Mouse (Mus musculus) liver, embryonic 12.5 days (tissue): ENCODE results near the gene Gja1. TPM values are rescaled to one million over a fixed set of nuclear protein-coding genes. Genes with fewer than 3 reads are reported as not detected.

ENCODE experiments used
- ATAC-seq: fragments of 200-750 bp; cut with Nextera tagmentation; 2 replicates; pipeline ENCODE4 v1.8.0; 2017; ENCODE audit warnings: moderate number of reproducible peaks, mild to moderate bottlenecking, moderate library complexity
- H3K27ac ChIP-seq: fragments of 300-500 bp; sonication (generic); 2 replicates; pipeline ENCODE4 v1.5.1; 2016; ENCODE audit warnings: mild to moderate bottlenecking
- H3K27me3 ChIP-seq: fragments of 300-500 bp; sonication (generic); replicated peaks from 2 replicates; pipeline ENCODE4 v1.6.1; 2016; ENCODE audit warnings: mild to moderate bottlenecking, moderate library complexity
- H3K36me3 ChIP-seq: fragments of 300-500 bp; sonication (generic); 2 replicates; pipeline ENCODE4 v1.6.1; 2016; ENCODE audit warnings: mild to moderate bottlenecking, moderate library complexity
- H3K4me1 ChIP-seq: fragments of 300-500 bp; sonication (generic); 2 replicates; pipeline ENCODE4 v1.6.1; 2016
- H3K4me2 ChIP-seq: fragments of 300-500 bp; sonication (generic); 2 replicates; pipeline ENCODE4 v1.6.1; 2016; ENCODE audit warnings: mild to moderate bottlenecking, moderate library complexity
- H3K4me3 ChIP-seq: fragments of 300-500 bp; sonication (generic); 2 replicates; pipeline ENCODE4 v1.5.1; 2016; ENCODE audit warnings: mild to moderate bottlenecking, moderate library complexity
- H3K9ac ChIP-seq: fragments of 300-500 bp; sonication (generic); 2 replicates; pipeline ENCODE4 v1.6.1; 2016; ENCODE audit warnings: mild to moderate bottlenecking, moderate library complexity
- H3K9me3 ChIP-seq: fragments of 300-500 bp; sonication (generic); replicated peaks from 2 replicates; pipeline ENCODE4 v1.6.1; 2016; ENCODE audit warnings: mild to moderate bottlenecking, moderate library complexity
- WGBS: fragments of 180-500 bp; shearing (Covaris S2); methylation state at CpG from one replicate; pipeline ENCODE4 v1.1.7; 2016; ENCODE audit not compliant: insufficient replicate concordance; 5-methylcytosine and 5-hydroxymethylcytosine counted together
- polyA plus RNA-seq: library from polyadenylated mRNA; unstranded; fragments of >200 nt; fragmentation: Nextera tagmentation; extraction: Ambion mirVana; gene quantifications from 2 replicates; pipeline ENCODE4 v1.2.1, GENCODE M21; 2016

Gene Gja1
- polyA plus RNA-seq, result 11.6 and 13.3 TPM in 2 replicates

DNA sequence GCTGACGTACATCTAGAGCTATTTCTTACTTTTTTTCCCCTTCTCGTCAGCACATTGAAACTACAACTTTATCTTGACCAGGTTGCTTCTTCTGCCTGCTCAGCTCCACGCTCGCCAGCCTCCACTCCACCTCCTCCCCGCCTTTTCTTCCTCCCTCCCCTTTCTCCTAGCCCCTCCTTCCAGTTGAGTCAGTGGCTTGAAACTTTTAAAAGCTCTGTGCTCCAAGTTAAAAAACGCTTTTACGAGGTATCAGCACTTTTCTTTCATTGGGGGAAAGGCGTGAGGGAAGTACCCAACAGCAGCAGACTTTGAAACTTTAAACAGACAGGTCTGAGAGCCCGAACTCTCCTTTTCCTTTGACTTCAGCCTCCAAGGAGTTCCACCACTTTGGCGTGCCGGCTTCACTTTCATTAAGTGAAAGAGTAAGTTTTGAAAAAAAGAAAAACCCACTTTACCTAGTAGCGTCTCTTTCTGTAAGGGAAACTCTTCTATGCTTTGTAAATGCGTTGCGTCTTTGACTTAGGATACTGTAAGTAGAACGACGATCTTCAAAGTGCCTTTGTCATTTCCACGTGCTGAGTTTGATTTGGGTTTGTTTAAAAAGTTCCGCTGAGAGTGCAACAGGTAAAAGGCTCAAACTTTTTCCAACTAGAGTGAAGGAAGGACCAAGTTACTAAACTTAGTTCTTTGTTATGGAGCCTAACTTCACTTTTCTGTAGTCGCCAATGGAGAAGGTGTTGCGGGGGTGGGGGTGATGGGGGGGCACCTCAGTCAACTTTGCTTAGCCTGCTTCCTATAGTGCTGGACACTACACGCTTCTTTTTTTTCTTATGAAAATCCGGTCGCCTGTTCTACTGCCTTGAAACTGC lies at the start of gene Gja1:
Gene Gja1 (plus strand): TSS at position 234 of the 869 bp plus-strand sequence.
- H3K9me3 ChIP-seq, result no peaks in the 10 kb centered on the region
- WGBS, result under 1% methylated on average over 23 of the region's 23 CpGs

DNA sequence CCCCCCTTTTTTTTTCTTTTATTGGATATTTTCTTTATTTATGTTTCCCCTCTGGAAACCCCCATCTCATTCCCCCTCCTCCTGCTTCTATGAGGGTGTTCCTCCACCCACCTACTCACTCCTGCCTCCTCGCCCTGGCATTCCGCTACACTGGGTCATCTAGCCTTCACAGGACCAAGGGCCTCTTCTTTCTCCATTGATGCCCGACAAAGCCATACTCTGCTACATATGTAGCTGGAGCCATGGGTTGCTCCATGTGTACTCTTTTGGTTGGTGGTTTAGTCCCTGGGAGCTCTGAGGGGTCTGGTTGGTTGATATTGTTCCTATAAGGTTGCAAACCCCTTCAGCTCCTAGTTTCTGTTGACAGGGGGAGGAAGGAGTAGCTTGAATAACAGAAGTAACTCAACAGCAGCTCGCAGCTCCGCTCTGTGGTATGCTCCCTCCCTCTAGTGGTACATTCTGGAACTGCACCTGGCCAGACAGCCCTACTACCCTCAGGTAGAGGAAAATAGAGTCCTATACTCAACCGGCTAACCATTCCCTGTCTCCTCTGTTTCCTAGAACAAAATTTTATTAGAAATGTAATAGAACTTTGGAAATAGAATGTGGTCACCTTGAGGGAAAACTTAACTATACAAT lies 38.2 kb upstream of the Gja1 start:
- Histone ChIP-seq H3K4me1 (no peaks in the 10 kb centered on the region), H3K36me3 (no peaks in the 10 kb centered on the region), H3K9me3 (no peaks in the 10 kb centered on the region), H3K4me3 (no peak overlapping the region), H3K4me2 (no peak overlapping the region), H3K9ac (no peak overlapping the region), H3K27me3 (no peaks in the 10 kb centered on the region), H3K27ac (no peak overlapping the region)
- peak; percentile 49; the same call in 1 of the 2 replicates for ATAC-seq
- WGBS, result 56% methylated on average over 6 of the region's 6 CpGs

More for the DNA sequence above, at the start of gene Gja1:
- peak; percentile 62; the same call in 1 of the 2 replicates for ATAC-seq
- H3K4me1 ChIP-seq, result peaks cover 14% of the 10 kb centered on the region; the same call in 1 of the 2 replicates
- peaks cover 30% of the 10 kb centered on the region for H3K27me3 ChIP-seq
- peak within 1 kb of the TSS; percentile 57 for H3K4me3 ChIP-seq
- H3K4me2 ChIP-seq, result peak within 1 kb of the TSS; percentile 72
- peak within 1 kb of the TSS; percentile 52 for H3K9ac ChIP-seq
- no peaks in the 10 kb centered on the region for H3K36me3 ChIP-seq
- no peak within 1 kb of the TSS for H3K27ac ChIP-seq

DNA sequence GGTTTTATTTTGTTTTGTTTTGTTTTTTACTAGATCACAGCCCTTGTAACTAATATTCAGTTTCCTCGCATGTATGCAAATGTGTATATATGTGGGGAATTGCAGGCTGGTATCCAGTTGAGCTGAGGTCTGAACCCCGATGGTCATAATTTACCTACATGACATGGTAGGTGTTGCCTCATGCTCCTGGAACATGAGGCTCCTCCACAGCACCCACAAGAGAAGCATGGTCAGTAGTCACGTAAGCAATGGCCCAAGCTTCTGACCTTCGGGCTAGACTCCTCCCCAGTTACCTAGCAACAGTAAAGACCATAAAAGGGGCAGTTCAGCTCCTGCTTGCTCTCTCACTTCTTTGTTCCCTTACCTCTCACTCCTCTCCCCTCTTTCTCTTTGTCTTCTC lies 16.7 kb upstream of the Gja1 start:
- H3K4me2 ChIP-seq, result no peak overlapping the region

DNA sequence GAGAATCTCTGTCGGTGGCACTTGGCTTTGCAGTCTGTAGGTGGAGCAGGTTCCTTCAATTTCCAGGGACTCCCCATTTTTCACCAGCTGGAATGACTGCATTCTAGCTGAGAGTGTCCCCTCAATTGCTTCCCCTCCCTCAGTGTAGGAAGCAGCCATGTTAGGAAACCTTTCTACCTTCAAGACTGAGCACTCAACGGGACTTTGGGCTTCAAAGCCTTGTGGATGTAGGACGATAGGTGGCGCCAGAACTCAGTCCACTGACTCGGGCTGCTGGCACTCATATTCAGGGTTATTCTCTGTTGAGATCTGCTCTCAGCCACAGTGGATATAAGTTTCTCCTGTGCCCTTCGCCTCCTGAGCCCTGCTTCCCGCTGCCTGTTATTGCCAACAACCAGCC lies 8.1 kb upstream of the Gja1 start:
- no peak for ATAC-seq
- 15% methylated on average over 7 of the region's 7 CpGs for WGBS
- H3K27me3 ChIP-seq, result no peaks in the 10 kb centered on the region

More for the DNA sequence above, 16.7 kb upstream of the Gja1 start:
- ATAC-seq, result no peak
- H3K36me3 ChIP-seq, result no peaks in the 10 kb centered on the region
- H3K9me3 ChIP-seq, result no peaks in the 10 kb centered on the region
- no peaks in the 10 kb centered on the region for H3K4me1 ChIP-seq
- no peak overlapping the region for H3K4me3 ChIP-seq
- no peaks in the 10 kb centered on the region for H3K27me3 ChIP-seq
- WGBS, result 59% methylated on average over 4 of the region's 4 CpGs
- no peak overlapping the region for H3K27ac ChIP-seq
- H3K9ac ChIP-seq, result no peak overlapping the region

DNA sequence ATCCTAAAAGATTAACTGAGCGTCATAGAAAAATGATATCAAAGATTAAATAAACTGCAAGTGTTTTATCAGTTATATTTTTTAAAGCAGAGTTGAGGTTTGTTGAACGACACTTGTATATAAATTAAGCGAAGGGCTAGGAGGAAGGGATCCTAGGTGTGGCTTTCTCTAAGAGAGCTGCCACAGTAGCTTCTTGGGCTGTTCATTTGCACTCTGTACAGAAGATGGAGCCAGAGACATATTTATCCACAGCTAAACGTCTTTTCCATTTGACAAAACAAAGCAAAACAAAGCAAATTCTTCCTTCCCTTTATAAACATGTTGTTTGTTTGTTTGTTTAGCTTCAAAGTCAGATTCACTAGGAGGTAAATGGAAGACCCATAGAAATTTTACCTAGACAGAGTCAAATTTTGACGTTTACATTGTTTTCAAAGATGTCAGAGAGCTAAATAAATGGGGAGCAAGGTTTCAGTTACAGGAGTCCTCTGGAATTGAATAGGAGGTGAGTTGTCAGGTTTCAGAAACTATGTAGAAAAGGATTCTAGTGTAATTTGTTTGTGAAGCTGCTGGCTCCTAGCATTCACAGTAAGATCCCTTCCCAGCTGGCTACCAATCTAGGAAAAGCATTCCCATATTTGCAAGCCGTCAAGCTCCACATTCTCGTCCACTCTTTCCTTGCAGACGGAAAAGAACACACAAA lies 4.0 kb upstream of the Gja1 start:
- 34% methylated on average over 8 of the region's 8 CpGs for WGBS
- Histone ChIP-seq H3K9me3 (no peaks in the 10 kb centered on the region), H3K4me2 (no peak overlapping the region), H3K27ac (no peak overlapping the region), H3K36me3 (no peaks in the 10 kb centered on the region), H3K9ac (no peak overlapping the region), H3K27me3 (peaks cover 11% of the 10 kb centered on the region), H3K4me3 (no peak overlapping the region), H3K4me1 (0 out of 2 replicates have a peak, but pooled peaks cover 11% of the 10 kb centered on the region)
- ATAC-seq, result no peak

More for the DNA sequence above, 8.1 kb upstream of the Gja1 start:
- no peak overlapping the region for H3K9ac ChIP-seq
- no peak overlapping the region for H3K4me2 ChIP-seq
- no peak overlapping the region for H3K27ac ChIP-seq
- H3K9me3 ChIP-seq, result no peaks in the 10 kb centered on the region
- no peaks in the 10 kb centered on the region for H3K4me1 ChIP-seq
- no peak overlapping the region for H3K4me3 ChIP-seq
- no peaks in the 10 kb centered on the region for H3K36me3 ChIP-seq

DNA sequence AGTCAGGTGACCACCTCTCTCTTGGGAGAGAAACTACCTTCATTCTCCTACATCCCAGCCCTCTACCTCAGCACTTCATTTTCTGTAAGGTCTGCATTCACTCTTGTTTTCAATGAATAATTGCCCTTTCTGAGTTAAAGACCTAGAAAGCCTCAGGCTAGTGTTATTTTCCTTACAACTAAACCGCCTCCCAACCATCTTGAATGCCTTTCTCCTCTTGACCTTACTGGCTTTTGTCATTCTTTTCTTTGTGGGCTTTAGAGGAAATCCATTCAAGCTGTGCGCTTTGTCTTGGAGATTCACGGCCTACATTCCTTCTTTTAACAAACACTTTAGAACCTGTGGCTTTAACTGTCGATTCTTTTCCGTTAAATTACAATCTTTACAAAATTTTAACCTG lies 3.0 kb upstream of the Gja1 start:
- H3K27ac ChIP-seq, result no peak overlapping the region
- H3K27me3 ChIP-seq, result peaks cover 20% of the 10 kb centered on the region
- no peak overlapping the region for H3K4me3 ChIP-seq
- no peaks in the 10 kb centered on the region for H3K36me3 ChIP-seq
- peaks cover 14% of the 10 kb centered on the region; the same call in 1 of the 2 replicates for H3K4me1 ChIP-seq
- no peak for ATAC-seq
- WGBS, result 54% methylated on average over 5 of the region's 5 CpGs
- H3K9me3 ChIP-seq, result no peaks in the 10 kb centered on the region
- H3K9ac ChIP-seq, result no peak overlapping the region
- no peak overlapping the region for H3K4me2 ChIP-seq

DNA sequence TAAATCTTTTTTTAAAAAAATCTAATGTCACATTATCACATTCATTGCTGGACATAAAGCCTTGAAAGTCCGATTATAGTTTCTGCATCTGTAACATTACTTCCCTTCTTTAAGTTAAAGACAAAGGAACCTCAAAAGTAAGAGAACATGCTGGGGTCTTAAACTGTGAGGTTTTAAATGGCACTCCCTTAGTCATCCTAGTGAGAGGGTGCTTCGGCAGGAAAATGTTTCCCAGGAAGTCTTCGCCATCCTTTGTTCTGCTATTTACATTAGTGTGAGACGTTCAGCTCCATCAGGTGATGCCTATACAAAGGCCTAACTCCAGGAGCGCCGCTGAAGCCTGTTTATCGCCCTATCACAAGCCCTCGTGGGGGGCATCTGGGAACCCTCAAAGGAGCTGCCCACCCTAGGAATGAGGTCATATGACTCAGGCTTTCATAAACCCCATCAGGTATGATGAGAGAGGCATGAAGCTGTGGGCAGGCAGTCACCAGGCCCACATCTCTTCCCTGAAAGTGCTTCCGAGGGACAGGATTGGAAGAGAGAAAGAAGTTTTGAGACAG lies 1.1 kb upstream of the Gja1 start:
- WGBS, result 49% methylated on average over 9 of the region's 9 CpGs
- ATAC-seq, result no peak
- Histone ChIP-seq H3K9me3 (no peaks in the 10 kb centered on the region), H3K4me3 (no peak overlapping the region), H3K27me3 (peaks cover 30% of the 10 kb centered on the region), H3K4me1 (peaks cover 14% of the 10 kb centered on the region; the same call in 1 of the 2 replicates), H3K4me2 (no peak overlapping the region), H3K9ac (no peak overlapping the region), H3K27ac (no peak overlapping the region), H3K36me3 (no peaks in the 10 kb centered on the region)

DNA sequence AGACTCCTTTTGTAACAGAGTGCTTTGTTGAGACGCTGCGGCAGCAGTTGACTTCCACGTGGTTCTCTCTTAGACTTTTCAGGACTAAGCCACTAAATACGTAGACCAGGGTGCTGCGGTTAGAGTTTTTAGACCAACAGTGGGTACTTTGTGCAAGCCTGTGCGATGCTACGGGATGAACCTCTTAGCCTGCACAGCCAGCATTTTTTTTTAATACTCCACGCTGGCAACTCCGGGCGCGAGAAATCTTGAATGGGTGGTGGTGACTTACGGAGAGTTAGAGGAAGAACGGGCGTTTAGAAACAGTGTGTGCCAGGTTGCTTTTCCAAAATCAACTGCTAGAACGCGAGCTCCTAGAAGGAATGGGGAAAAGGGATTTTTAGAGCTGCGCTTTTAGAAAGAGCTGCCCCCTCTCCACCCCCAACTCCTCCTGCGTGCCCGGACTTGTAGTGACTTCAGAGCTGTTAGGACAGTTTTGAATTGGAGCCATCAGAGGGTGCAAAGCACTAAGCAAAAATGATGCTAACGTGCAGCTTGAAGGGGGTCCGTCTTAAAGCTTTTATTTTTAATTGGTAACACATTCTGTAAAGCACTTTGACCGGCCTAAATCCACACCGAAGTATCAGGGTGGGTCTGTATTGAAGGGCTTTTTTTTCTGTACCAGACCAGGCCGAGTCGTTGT lies 977 bp downstream of the Gja1 start:
- ATAC-seq, result 0 out of 2 replicates have a peak, but pooled peaks have one; percentile 13
- no peak overlapping the region for H3K27ac ChIP-seq
- H3K36me3 ChIP-seq, result no peaks in the 10 kb centered on the region
- peak overlapping the region; percentile 72 for H3K4me2 ChIP-seq
- H3K27me3 ChIP-seq, result peaks cover 30% of the 10 kb centered on the region
- no peaks in the 10 kb centered on the region for H3K9me3 ChIP-seq
- peak overlapping the region; percentile 52 for H3K9ac ChIP-seq
- WGBS, result under 1% methylated on average over 25 of the region's 25 CpGs
- peaks cover 14% of the 10 kb centered on the region; the same call in 1 of the 2 replicates for H3K4me1 ChIP-seq
- peak overlapping the region; percentile 57 for H3K4me3 ChIP-seq

DNA sequence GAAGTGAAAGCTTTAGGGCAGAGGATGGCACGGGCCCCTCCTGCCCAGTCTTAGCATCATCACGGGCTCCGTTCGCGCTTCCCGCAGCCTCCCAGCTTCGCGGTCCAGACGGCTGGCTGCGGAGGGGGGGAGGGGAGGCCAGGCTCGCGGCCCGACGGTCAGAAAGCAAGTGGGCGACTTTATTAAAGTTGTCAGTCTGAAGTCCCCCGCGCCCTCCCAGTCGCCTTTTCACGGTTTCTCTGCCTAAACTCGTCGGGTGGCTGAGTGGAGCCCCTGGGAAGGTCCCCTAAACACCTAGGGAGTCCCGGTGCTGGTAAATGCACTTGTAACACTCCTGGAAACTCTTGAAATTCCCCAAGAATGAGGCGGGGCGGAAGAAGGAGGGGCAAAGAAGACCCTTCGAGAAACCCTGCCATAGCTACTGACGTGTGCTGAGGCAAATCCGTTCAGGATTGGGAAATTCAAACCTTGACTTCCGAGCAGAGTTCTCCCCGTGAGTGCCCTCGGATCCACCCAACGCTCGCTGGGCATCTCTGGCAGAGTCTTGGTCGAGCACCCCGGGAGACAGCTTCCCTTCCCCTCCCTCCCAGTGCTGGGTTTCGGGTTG lies 1.6 kb downstream of the Gja1 start:
- WGBS, result under 1% methylated on average over 35 of the region's 35 CpGs
- no peak overlapping the region for H3K27ac ChIP-seq

DNA sequence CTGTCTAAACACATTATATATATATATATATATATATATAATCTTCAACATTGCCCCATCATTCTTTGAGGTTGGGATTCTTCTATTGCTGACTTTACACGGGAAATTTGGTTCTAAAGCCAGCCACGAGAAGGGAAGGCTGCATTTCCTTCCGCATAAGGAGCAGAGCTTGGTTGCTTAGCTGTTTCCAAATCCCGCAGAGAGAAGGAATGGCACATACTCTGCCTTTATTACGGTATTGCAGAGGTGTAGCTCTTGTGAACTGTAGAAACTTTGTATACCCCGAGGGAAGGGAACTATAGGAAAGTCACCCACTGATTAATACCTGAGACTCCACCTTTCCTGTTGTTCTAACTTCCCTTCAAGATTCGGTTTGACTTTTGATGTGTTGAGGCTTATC lies 2.6 kb downstream of the Gja1 start:
- H3K9me3 ChIP-seq, result no peaks in the 10 kb centered on the region
- H3K27me3 ChIP-seq, result peaks cover 26% of the 10 kb centered on the region
- no peak for ATAC-seq
- WGBS, result 16% methylated on average over 7 of the region's 7 CpGs
- no peak overlapping the region for H3K4me3 ChIP-seq
- H3K4me2 ChIP-seq, result peak overlapping the region; percentile 72
- H3K4me1 ChIP-seq, result peaks cover 14% of the 10 kb centered on the region; the same call in 1 of the 2 replicates
- no peak overlapping the region for H3K27ac ChIP-seq
- H3K36me3 ChIP-seq, result no peaks in the 10 kb centered on the region
- H3K9ac ChIP-seq, result no peak overlapping the region

More for the DNA sequence above, 1.6 kb downstream of the Gja1 start:
- H3K4me3 ChIP-seq, result peak overlapping the region; percentile 57
- H3K9me3 ChIP-seq, result no peaks in the 10 kb centered on the region
- H3K36me3 ChIP-seq, result no peaks in the 10 kb centered on the region
- peaks cover 14% of the 10 kb centered on the region; the same call in 1 of the 2 replicates for H3K4me1 ChIP-seq
- peak overlapping the region; percentile 72 for H3K4me2 ChIP-seq
- peak; percentile 58; the same call in 1 of the 2 replicates for ATAC-seq
- H3K9ac ChIP-seq, result peak overlapping the region; percentile 52
- H3K27me3 ChIP-seq, result peaks cover 30% of the 10 kb centered on the region
